Mouse (Mus musculus) olfactory bulb, adult 2 months (tissue): Measurements from ENCODE around the gene Dpf3.

Experiments
- CTCF ChIP-seq: fragments of 200-500 bp; IDR thresholded peaks from 2 replicates; pipeline ENCODE4 v1.5.1; 2012; ENCODE audit warnings: low read depth, mild to moderate bottlenecking, low read length, moderate library complexity; ENCODE audit not compliant: insufficient read depth
- POLR2A ChIP-seq: fragments of 200-500 bp; IDR thresholded peaks from 2 replicates; pipeline ENCODE4 v1.6.1; 2012; ENCODE audit warnings: mild to moderate bottlenecking, low read depth, low read length, moderate library complexity; ENCODE audit not compliant: insufficient read depth

DNA sequence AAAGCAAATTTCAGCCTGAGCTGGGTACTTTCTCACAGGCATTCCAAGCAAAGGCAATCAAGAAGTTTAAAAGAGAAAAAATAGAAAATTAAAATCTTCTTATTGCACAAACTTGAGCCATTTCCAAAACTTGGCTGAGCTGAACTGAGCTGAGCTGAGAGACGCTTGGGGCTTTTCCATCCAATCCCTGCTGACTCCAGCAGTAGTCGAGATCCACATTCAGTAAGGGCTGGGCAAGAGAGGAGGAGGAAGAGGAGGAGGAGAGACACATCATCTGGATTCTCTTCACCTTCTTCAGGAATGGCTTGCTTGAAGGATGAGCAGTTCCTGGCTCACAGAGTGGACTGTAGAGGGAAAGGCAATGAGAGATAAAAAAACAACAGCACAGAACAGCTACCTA is 227.0 kb downstream of the Dpf3 start:
- TF ChIP-seq CTCF (no peak), POLR2A (no peak)
